Mouse (Mus musculus) activated CD4-positive, CD25-positive, alpha-beta regulatory T cell (primary cell): ENCODE measurements around the gene Dao. TPM values are rescaled to one million over a fixed set of nuclear protein-coding genes. Genes with fewer than 3 reads are reported as not detected.

Source experiments
- polyA plus RNA-seq, 2 experiments: library from polyadenylated mRNA; unstranded; fragments of 100-300 nt; shearing (Covaris generic); gene quantifications; one replicate each; pipeline ENCODE4 v1.2.1; 2017

Dao gene
- polyA plus RNA-seq = 1 to 10 TPM in 1 of 2 experiments, under 1 TPM in 1; 0.42 to 1.1 TPM

DNA sequence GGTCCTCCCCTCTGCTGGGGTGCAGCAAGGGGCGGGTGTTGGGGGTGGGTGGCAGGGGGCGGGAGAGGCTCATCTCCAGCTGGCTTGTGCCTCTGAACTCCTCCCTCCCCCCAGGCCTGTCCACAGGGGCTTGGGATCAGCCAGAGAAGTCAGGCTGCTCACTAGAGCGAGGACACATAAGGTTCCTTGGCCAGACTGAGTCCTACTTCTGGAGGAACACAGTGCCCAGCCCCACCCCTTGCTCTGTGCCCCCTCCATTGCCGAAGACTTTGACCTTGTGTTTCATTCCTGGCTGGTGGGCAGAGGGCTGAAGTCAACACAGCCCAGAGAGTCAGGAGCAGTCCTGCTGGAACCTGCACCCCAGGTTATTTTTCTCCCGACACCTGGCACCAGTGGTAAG is at the start of gene Dao:
TSS of gene Dao (plus strand) at position 162 of the 400 bp plus-strand sequence.

DNA sequence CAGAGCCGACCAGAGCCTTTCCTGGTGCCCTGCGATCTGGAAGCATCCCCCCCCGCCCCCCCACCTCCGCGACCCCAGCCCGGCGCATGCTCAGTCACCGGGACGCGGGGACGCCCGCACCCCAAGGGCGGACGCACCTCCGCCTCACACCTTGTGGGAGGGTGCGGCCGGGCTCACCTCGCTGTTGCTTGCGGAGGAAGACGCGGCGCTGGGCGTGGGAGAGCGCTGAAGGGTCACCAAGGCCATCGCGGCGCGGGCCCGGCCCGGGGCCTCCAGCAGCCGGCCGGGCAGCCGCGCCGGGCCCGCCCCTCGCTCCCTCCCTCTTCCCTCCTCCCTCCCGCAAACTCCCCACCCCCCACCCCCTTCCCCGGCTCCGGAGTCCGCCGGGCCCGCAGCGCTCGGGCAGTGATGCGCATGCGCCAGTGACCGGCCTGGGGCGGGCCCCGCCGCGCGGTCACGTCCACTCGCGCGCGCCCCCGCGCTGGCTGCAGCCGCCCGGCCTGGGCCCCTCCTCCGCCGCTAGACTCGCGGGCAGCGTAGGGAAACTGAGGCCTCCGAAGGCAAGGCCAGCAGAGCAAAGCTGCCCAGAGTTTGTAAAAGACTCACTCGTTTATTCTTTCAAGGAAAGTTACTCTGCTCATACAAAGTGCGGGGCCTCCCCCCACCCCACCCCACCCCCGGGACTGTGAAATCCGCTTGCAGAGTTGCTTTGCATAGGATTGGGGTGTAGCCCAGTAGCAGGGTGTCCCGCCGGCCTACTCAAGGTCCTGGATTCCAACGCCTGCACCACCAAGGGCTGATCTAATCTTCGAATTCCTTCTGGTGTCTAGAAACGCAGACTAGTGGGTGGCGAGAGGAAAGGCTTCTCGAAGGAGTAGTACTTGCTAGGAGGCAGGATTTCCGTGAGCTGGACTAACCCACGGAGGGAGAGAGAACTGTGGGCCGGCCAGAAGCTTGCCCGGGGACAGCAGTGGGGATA is 9.7 kb upstream of the Dao start, which contains the start of gene Ssh1:
TSS of gene Ssh1 (minus strand) at position 408 of the 979 bp plus-strand sequence.

DNA sequence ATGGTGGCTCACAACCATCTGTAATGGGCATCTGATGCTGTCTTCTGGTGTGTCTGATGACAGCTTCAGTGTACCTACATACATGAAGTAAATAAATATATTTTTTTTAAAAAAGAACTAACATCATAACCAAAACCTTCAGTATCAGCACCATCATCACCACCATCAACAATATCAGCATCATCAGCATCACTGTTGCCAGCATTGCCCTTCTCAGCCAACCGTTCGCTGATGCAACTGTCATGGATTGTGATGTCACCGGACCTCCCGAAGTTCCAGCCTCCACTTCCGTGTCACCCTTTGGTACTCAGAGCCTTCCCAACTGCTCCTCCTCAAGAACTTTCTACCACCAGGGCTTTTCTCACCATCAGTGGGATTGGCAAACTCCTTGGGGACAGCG is 61.7 kb downstream of the Dao start, which contains the start of gene Usp30:
TSS of gene Usp30 (plus strand) at position 301 of the 400 bp plus-strand sequence.

Other genes starting within 250 kb of the Dao start
- gene Sart3, start 231.2 kb upstream of the Dao start, polyA plus RNA-seq = 10 to 100 TPM; 38.9 to 58.1 TPM
- 100 to 1,000 TPM in 1 of 2 experiments, 10 to 100 TPM in 1; 97.8 to 124 TPM for gene Iscu, start 231.0 kb upstream of the Dao start, polyA plus RNA-seq
- not detected for gene Tmem119, start 203.2 kb upstream of the Dao start, polyA plus RNA-seq
- gene Selplg, start 171.1 kb upstream of the Dao start, polyA plus RNA-seq = 1,000 to 10,000 TPM in 1 of 2 experiments, 100 to 1,000 TPM in 1; 978 to 1,461 TPM
- 10 to 100 TPM; 84.3 to 89.2 TPM for gene Coro1c, start 94.9 kb upstream of the Dao start, polyA plus RNA-seq
- 10 to 100 TPM; 31.8 to 42.4 TPM for gene Ssh1, start 9.8 kb upstream of the Dao start, polyA plus RNA-seq
- 1 to 10 TPM; 7.4 to 8.7 TPM for gene Usp30, start 61.8 kb downstream of the Dao start, polyA plus RNA-seq
- under 1 TPM in 1 of 2 experiments, not detected in 1; 0.59 TPM for gene Svop, start 87.9 kb downstream of the Dao start, polyA plus RNA-seq
- 10 to 100 TPM in 1 of 2 experiments, 1 to 10 TPM in 1; 8.3 to 10.2 TPM for gene Alkbh2, start 124.5 kb downstream of the Dao start, polyA plus RNA-seq
- gene Ung, start 126.7 kb downstream of the Dao start, polyA plus RNA-seq = 1 to 10 TPM; 2.8 to 4.6 TPM
- gene Acacb, start 142.8 kb downstream of the Dao start, polyA plus RNA-seq = under 1 TPM; 0.06 to 0.49 TPM